Mouse (Mus musculus) erythroblast, adult 5-6 weeks (primary cell): Measurements from ENCODE around the gene Mdga2. TPM values are rescaled to one million over a fixed set of nuclear protein-coding genes. Genes with fewer than 3 reads are reported as not detected.

Source experiments
- ATAC-seq: replicated peaks from 2 replicates; pipeline ENCODE4 v1.8.0; 2016; ENCODE audit warnings: moderate number of reproducible peaks, mild to moderate bottlenecking, moderate TSS enrichment, inconsistent platforms; ENCODE audit not compliant: poor library complexity, low FRiP score, severe bottlenecking
- total RNA-seq, 2 experiments: library from RNA; stranded (forward) in 1 of 2; stranded (reverse) in 1 of 2; fragments of 150-400 nt in 1 of 2; fragments of 200-764, 138-1000 nt in 1 of 2; gene quantifications; 2 replicates each; pipeline versions ENCODE4 v1.2.3 to v1.2.4; 2015 to 2017; ENCODE audit warnings: low replicate concordance in 2 of 2

The Mdga2 gene
- total RNA-seq, 2 experiments from 2014 or later: not detected

- ATAC-seq: no peak
Observed at GRCm38 (mm10) chr12:66724474-66724873, 497.9 kb downstream of the Mdga2 start.

GRCm38 (mm10) chr12:66708334-66708733, 514.0 kb downstream of the Mdga2 start:
- no peak for ATAC-seq

- no peak for ATAC-seq
Observed at GRCm38 (mm10) chr12:66707431-66707830, 514.9 kb downstream of the Mdga2 start.

- ATAC-seq: no peak
Observed at GRCm38 (mm10) chr12:66705015-66705414, 517.3 kb downstream of the Mdga2 start.

- ATAC-seq: no peak
Observed at GRCm38 (mm10) chr12:66702781-66703180, 519.6 kb downstream of the Mdga2 start.

GRCm38 (mm10) chr12:66679558-66679957, 542.8 kb downstream of the Mdga2 start:
- no peak for ATAC-seq

GRCm38 (mm10) chr12:66648605-66649552, 573.5 kb downstream of the Mdga2 start:
- ATAC-seq: no peak

GRCm38 (mm10) chr12:66640408-66640807, 581.9 kb downstream of the Mdga2 start:
- ATAC-seq: no peak

GRCm38 (mm10) chr12:66619944-66620343, 602.4 kb downstream of the Mdga2 start:
- no peak for ATAC-seq

GRCm38 (mm10) chr12:66591617-66592230, 630.6 kb downstream of the Mdga2 start:
- no peak for ATAC-seq

- ATAC-seq: no peak
Observed at GRCm38 (mm10) chr12:66565396-66565795, 657.0 kb downstream of the Mdga2 start.

GRCm38 (mm10) chr12:66556846-66557245, 665.5 kb downstream of the Mdga2 start:
- ATAC-seq: no peak

GRCm38 (mm10) chr12:66556178-66556820, 666.0 kb downstream of the Mdga2 start:
- no peak for ATAC-seq

GRCm38 (mm10) chr12:66524973-66525372, 697.4 kb downstream of the Mdga2 start:
- no peak for ATAC-seq

- ATAC-seq: no peak
Observed at GRCm38 (mm10) chr12:66499258-66499657, 723.1 kb downstream of the Mdga2 start.

- no peak for ATAC-seq
Observed at GRCm38 (mm10) chr12:66470868-66471267, 751.5 kb downstream of the Mdga2 start.

GRCm38 (mm10) chr12:66470243-66470863, 752.0 kb downstream of the Mdga2 start:
- ATAC-seq: no peak

- ATAC-seq: no peak
Observed at GRCm38 (mm10) chr12:66465516-66465915, 756.8 kb downstream of the Mdga2 start.

- no peak for ATAC-seq
Observed at GRCm38 (mm10) chr12:66443340-66443739, 779.0 kb downstream of the Mdga2 start.
